Mouse (Mus musculus) CD4-positive, CD25-positive, alpha-beta regulatory T cell (primary cell): ENCODE measurements around the gene Lzts3. TPM values are rescaled to one million over a fixed set of nuclear protein-coding genes. Genes with fewer than 3 reads are reported as not detected.

Source experiments
- polyA plus RNA-seq: library from polyadenylated mRNA; unstranded; fragments of 100-300 nt; shearing (Covaris generic); gene quantifications from one replicate; pipeline ENCODE4 v1.2.1, GENCODE M21; 2017

Gene Lzts3
- polyA plus RNA-seq = 1.0 TPM

GRCm38 (mm10) chr2:130642684-130643369 lies at the start of gene Lzts3:
Gene Lzts3 (minus strand): TSS chr2:130642803.

GRCm38 (mm10) chr2:130667559-130667958 lies 25.0 kb upstream of the Lzts3 start, which contains the start of gene Itpa:
Gene Itpa (plus strand): TSS chr2:130667610.

DNA sequence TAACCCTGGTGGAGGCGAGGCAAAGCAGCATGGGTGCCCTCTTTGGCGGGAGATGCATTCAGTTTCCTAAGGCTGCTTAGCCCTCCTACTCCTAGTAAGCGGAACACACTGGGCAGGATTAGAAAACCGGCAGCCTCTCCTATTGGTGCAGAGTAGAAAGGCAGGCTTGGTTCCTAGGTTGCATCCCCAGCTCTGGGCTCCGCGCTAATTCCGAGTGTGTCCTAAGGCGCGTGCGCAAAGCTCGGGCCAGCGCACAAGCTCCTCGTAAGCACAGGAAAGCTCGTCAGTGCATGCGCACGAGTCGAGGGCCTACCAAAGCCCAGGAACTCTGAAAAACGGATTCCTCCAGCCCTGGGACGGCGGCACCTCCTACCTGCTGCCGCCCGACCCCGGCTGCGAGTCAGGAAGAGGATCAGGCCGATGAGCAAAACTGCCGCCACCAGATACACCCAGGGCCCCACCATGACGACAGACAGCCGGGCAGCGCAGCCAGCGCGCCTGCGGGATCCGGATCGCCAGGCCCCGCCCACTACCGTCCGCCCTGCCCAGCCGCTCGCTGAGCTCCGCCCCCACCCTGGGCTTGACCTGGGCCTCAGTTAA lies 21.6 kb upstream of the Lzts3 start, which contains the start of gene Ddrgk1:
Gene Ddrgk1 (minus strand): TSS at position 558 of the 600 bp plus-strand sequence.

GRCm38 (mm10) chr2:130629839-130630203 lies 12.8 kb downstream of the Lzts3 start, which contains the start of the genes Fastkd5 and Ubox5:
Gene Fastkd5 (minus strand): TSS chr2:130630027.
Gene Ubox5 (minus strand): TSS chr2:130630038.

Other genes starting within 250 kb of the Lzts3 start
- 0.10 TPM for gene Cpxm1, start 245.2 kb downstream of the Lzts3 start, polyA plus RNA-seq
- gene Gm28372, start 237.6 kb downstream of the Lzts3 start, polyA plus RNA-seq = not detected
- gene 1700020A23Rik, start 237.5 kb downstream of the Lzts3 start, polyA plus RNA-seq = not detected
- not detected for gene Tmem239, start 236.3 kb downstream of the Lzts3 start, polyA plus RNA-seq
- gene Vps16, start 218.5 kb downstream of the Lzts3 start, polyA plus RNA-seq = 247 TPM
- gene Pced1a, start 218.1 kb downstream of the Lzts3 start, polyA plus RNA-seq = 21.9 TPM
- gene Ptpra, start 192.5 kb downstream of the Lzts3 start, polyA plus RNA-seq = 183 TPM
- 124 TPM for gene Mrps26, start 79.1 kb downstream of the Lzts3 start, polyA plus RNA-seq
- not detected for gene Oxt, start 66.6 kb downstream of the Lzts3 start, polyA plus RNA-seq
- gene Avp, start 60.2 kb downstream of the Lzts3 start, polyA plus RNA-seq = not detected
- 13.6 TPM for gene Fastkd5, start 12.8 kb downstream of the Lzts3 start, polyA plus RNA-seq
- 13.4 TPM for gene Ubox5, start 12.8 kb downstream of the Lzts3 start, polyA plus RNA-seq
- gene Ddrgk1, start 21.9 kb upstream of the Lzts3 start, polyA plus RNA-seq = 160 TPM
- 49.4 TPM for gene Itpa, start 24.8 kb upstream of the Lzts3 start, polyA plus RNA-seq
- 0.14 TPM for gene Slc4a11, start 54.7 kb upstream of the Lzts3 start, polyA plus RNA-seq